In the genomic region with DNA sequence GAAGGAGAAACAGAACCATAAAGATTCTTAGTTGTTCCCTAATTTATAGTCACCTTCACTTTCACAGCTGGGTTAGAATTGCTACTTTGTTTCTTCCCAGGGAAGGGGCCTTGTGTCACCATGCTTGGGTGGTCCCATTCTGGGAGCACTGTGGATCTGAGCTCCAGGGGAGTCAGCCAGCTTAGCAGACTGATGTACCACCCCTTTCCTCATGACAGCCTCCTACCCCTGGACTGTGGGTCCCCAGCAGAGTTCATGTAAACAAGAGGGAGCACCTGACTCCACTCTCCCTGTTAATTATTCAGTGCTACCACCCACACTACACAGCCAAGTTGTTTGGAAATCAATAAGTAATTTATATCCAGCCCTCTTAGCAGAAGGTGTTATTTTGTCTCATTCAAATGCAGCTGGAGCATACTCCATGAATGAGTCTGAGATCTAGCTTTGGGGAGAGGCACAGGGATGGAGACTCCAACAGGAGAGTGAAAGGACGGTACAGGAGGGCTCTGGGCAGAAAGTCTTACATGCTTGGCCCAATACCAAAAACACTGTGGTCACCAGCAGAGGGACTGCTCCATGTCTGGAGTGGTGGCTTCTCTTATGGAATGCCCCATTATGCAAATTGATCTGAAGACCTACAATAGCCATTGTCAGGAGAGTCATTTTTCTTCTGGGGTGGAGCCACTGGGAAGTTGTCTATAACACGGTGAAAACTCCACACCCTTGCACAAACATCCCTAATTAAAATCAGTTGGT, we compare ENCODE assay signal across 17 mouse cellular contexts. TPM values are rescaled to one million over a fixed set of nuclear protein-coding genes. Genes with fewer than 3 reads are reported as not detected.
DNase-seq lines count a peak whose midpoint lies in the region; ATAC-seq and TF ChIP-seq lines count a peak whose summit lies in the region.
"Had no signal": no experiment of that assay in that cellular context is flagged by ENCODE, and none has a peak within 500 bp of the region (broad histone marks: within the 10 kb centered on the region; RNA-seq: fewer than 3 reads in every experiment).

No protein-coding gene starts in this region.

- H3K27me3 ChIP-seq in liver, postnatal 0 days (ENCODE audit: insufficient read depth, low read length): no peaks in the 10 kb centered on the region
- H3K27me3 ChIP-seq in liver, embryonic 12.5 days (replicated peaks): no peaks in the 10 kb centered on the region
- H3K27me3 ChIP-seq: forebrain, embryonic 13.5 days; heart, embryonic 13.5 days; liver, embryonic 15.5 days had no signal

- no peaks in the 10 kb centered on the region for H3K36me3 ChIP-seq in liver, postnatal 0 days (replicated peaks; ENCODE audit: insufficient read depth, low read length)
- no peaks in the 10 kb centered on the region for H3K36me3 ChIP-seq in liver, embryonic 12.5 days
- H3K36me3 ChIP-seq: heart, embryonic 13.5 days; limb, embryonic 10.5 days; liver, embryonic 15.5 days had no signal

- DNase-seq in liver, postnatal 0 days: no peak
- DNase-seq in Muller cell, postnatal 12 days (ENCODE audit: inconsistent ontology term): peak; percentile 48
- DNase-seq in embryo, embryonic 10.5 days (ENCODE audit: low spot score): peak; percentile 18
- DNase-seq in kidney, postnatal 36 days: peak; percentile 25 to 36
- DNase-seq in urinary bladder, postnatal 10 days (ENCODE audit: low spot score): no peak
- no peak for DNase-seq in thymus, postnatal 14 days
- DNase-seq in cerebellum, adult 18-20 months: no peak
- DNase-seq: adrenal gland, adult 2 months; cerebellum, postnatal 10 days; gastrocnemius, postnatal 14 days; layer of hippocampus, postnatal 36 days; thymus, postnatal 36 days had no signal

- WGBS in liver, postnatal 0 days (ENCODE audit: insufficient replicate concordance): 30% methylated on average over 2 of the region's 2 CpGs
- WGBS in liver, embryonic 12.5 days (ENCODE audit: insufficient replicate concordance): 53% methylated on average over 2 of the region's 2 CpGs

- TF ChIP-seq EP300 in liver, postnatal 0 days (IDR thresholded peaks at IDR 0.05; ENCODE audit: low read depth): no peak

- TF ChIP-seq CTCF in liver, postnatal 0 days (IDR thresholded peaks at IDR 0.05; ENCODE audit: low read depth): 0 out of 2 replicates have a peak, but pooled peaks have one; percentile 1

- no peak overlapping the region for H3K9ac ChIP-seq in liver, postnatal 0 days (replicated peaks)
- no peak overlapping the region for H3K9ac ChIP-seq in liver, embryonic 12.5 days
- H3K9ac ChIP-seq: forebrain, embryonic 13.5 days; heart, embryonic 13.5 days; liver, embryonic 15.5 days had no signal

- no peak for ATAC-seq in liver, postnatal 0 days
- ATAC-seq in liver, embryonic 12.5 days: no peak
- ATAC-seq: forebrain, embryonic 13.5 days had no signal

- H3K9me3 ChIP-seq in liver, postnatal 0 days (ENCODE audit: low read length): no peaks in the 10 kb centered on the region
- no peaks in the 10 kb centered on the region for H3K9me3 ChIP-seq in liver, embryonic 12.5 days (replicated peaks)
- H3K9me3 ChIP-seq: forebrain, embryonic 13.5 days; heart, embryonic 13.5 days; limb, embryonic 10.5 days; liver, embryonic 15.5 days had no signal

- H3K4me2 ChIP-seq in liver, postnatal 0 days (ENCODE audit: low read depth, low read length): no peak overlapping the region
- H3K4me2 ChIP-seq in liver, embryonic 12.5 days: no peak overlapping the region
- H3K4me2 ChIP-seq: forebrain, embryonic 13.5 days; heart, embryonic 13.5 days; liver, embryonic 15.5 days had no signal

- H3K4me3 ChIP-seq in liver, postnatal 0 days (ENCODE audit: low read depth, low read length): no peak overlapping the region
- no peak overlapping the region for H3K4me3 ChIP-seq in liver, embryonic 12.5 days
- H3K4me3 ChIP-seq: forebrain, embryonic 13.5 days; heart, embryonic 13.5 days; limb, embryonic 10.5 days; liver, embryonic 15.5 days had no signal

- H3K4me1 ChIP-seq in liver, postnatal 0 days (ENCODE audit: insufficient read depth): no peaks in the 10 kb centered on the region
- no peaks in the 10 kb centered on the region for H3K4me1 ChIP-seq in liver, embryonic 12.5 days
- H3K4me1 ChIP-seq: heart, embryonic 13.5 days; limb, embryonic 10.5 days; liver, embryonic 15.5 days had no signal

- no peak overlapping the region for H3K27ac ChIP-seq in liver, postnatal 0 days (ENCODE audit: low read depth)
- no peak overlapping the region for H3K27ac ChIP-seq in liver, embryonic 12.5 days
- H3K27ac ChIP-seq: forebrain, embryonic 13.5 days; heart, embryonic 13.5 days; limb, embryonic 10.5 days; liver, embryonic 15.5 days had no signal

RNA-seq across cellular contexts. Expression of gene Dock1, which starts 51.1 kb away (rescaled TPM):
- 3.0 and 3.2 TPM in 2 replicates for polyA plus RNA-seq in liver, postnatal 0 days (2015; fragmentation: Nextera tagmentation; extraction: Ambion mirVana)
- 6.4 and 8.0 TPM in 2 replicates for polyA plus RNA-seq in liver, embryonic 12.5 days (2016; fragmentation: Nextera tagmentation; extraction: Ambion mirVana)

Comparison
In these comparisons a context has a peak if more than half of its experiments do, and no peak if none do; other contexts are left out.
1. DNase-seq: peak in Muller cell, postnatal 12 days (single experiment), embryo, embryonic 10.5 days (single experiment) and kidney, postnatal 36 days (2 of 2); none in liver, postnatal 0 days (single experiment), urinary bladder, postnatal 10 days (single experiment), thymus, postnatal 14 days (single experiment) and cerebellum, adult 18-20 months (0 of 2).